In the genomic region with DNA sequence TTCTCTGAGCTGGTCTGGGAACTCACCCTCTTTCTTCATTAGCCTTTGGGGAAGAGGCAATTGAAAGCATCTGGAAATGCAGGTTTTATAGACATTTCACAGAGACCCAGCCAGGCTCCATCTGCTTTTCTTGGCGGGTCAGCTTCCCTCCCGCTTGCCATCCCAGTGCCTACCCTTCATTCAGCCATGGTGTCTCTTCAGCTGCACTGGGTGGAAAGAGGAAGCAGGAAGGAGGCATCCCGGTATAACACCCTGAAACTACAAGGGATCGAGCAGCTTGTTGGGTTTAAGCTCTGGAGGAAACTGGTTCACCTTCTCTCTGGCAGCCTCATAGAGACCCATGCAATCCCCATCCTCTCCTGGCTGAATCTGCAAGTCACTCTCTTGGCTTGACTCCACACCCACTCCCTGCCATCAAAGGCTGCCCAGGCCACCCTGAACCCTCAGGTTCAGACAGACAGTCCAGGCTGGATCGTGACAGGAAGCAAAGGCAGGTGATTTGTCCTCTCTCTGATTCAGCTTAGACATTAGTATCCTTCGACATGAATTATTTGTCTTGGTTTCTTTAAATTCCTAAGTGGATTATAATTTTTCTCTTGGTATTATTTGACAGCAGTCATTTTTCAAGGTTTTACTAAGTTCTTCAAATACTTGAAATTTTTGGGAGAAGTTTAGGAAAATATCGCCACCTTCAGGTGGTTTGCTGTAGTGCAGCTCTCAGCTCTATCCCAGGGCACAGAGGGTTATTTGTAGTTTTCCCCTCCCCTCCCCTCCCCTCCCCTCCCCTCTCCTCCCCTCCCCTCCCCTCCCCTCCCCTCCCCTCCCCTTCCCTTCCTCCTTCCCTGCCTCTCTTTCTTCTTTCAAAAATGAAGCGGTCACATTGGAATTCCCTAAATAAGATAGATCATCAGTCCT, we compare ENCODE assay signal across 8 mouse cellular contexts.
DNase-seq lines count a peak whose midpoint lies in the region; ATAC-seq and TF ChIP-seq lines count a peak whose summit lies in the region.

No protein-coding gene starts in this region.

- no peak overlapping the region for H3K9ac ChIP-seq in hindbrain, embryonic 13.5 days
- H3K9ac ChIP-seq in midbrain, embryonic 15.5 days = no peak overlapping the region

- intact Hi-C loops in left cerebral cortex, postnatal 14 days (cut with DNase I) = loop anchor here (2.0 kb wide), 3 partner anchors 190 to 490 kb away; a partner anchor contains a TSS

- no peaks in the 10 kb centered on the region for H3K9me3 ChIP-seq in forebrain, embryonic 10.5 days
- no peaks in the 10 kb centered on the region for H3K9me3 ChIP-seq in hindbrain, embryonic 13.5 days
- no peaks in the 10 kb centered on the region for H3K9me3 ChIP-seq in midbrain, embryonic 15.5 days

- H3K27me3 ChIP-seq in forebrain, embryonic 10.5 days (ENCODE audit: poor library complexity, severe bottlenecking) = no peaks in the 10 kb centered on the region
- no peaks in the 10 kb centered on the region for H3K27me3 ChIP-seq in hindbrain, embryonic 13.5 days
- no peaks in the 10 kb centered on the region for H3K27me3 ChIP-seq in midbrain, embryonic 15.5 days (replicated peaks)

- peak; percentile 63; the same call in 1 of the 2 replicates for TF ChIP-seq CTCF in brain, embryonic 14.5 days (IDR thresholded peaks at IDR 0.05; ENCODE audit: borderline replicate concordance, extremely low read depth, insufficient read depth, insufficient read length)

- H3K4me3 ChIP-seq in forebrain, embryonic 10.5 days = no peak overlapping the region
- H3K4me3 ChIP-seq in hindbrain, embryonic 13.5 days = no peak overlapping the region
- H3K4me3 ChIP-seq in midbrain, embryonic 15.5 days = no peak overlapping the region

- peaks cover 48% of the 10 kb centered on the region for H3K4me1 ChIP-seq in forebrain, embryonic 10.5 days
- H3K4me1 ChIP-seq in hindbrain, embryonic 13.5 days (replicated peaks) = peaks cover 10% of the 10 kb centered on the region
- H3K4me1 ChIP-seq in midbrain, embryonic 15.5 days = no peaks in the 10 kb centered on the region; the same call in 1 of the 2 replicates

- no peak for ATAC-seq in hindbrain, embryonic 13.5 days (ENCODE audit: low FRiP score)
- ATAC-seq in midbrain, embryonic 15.5 days (replicated peaks) = 0 out of 2 replicates have a peak, but pooled peaks have one; percentile 20
- no peak for ATAC-seq in activated CD4-positive, CD25-positive, alpha-beta regulatory T cell, adult 4 months

- peak; percentile 80 for DNase-seq in testis, postnatal 10 days (ENCODE audit: low spot score)
- DNase-seq in testis, postnatal 14 days (ENCODE audit: low spot score) = no peak
- peak; percentile 87 for DNase-seq in brain, embryonic 14.5 days (ENCODE audit: low read depth)
- DNase-seq in forebrain, embryonic 10.5 days (ENCODE audit: extremely low spot score, low spot score) = peak; percentile 55
- peak; percentile 53 to 78 for DNase-seq in left cerebral cortex, postnatal 14 days (ENCODE audit: low spot score in 2 of 2)

- peaks cover 68% of the 10 kb centered on the region for H3K36me3 ChIP-seq in forebrain, embryonic 10.5 days (replicated peaks)
- H3K36me3 ChIP-seq in hindbrain, embryonic 13.5 days = no peaks in the 10 kb centered on the region
- no peaks in the 10 kb centered on the region for H3K36me3 ChIP-seq in midbrain, embryonic 15.5 days (replicated peaks)

- no peak overlapping the region for H3K4me2 ChIP-seq in hindbrain, embryonic 13.5 days
- H3K4me2 ChIP-seq in midbrain, embryonic 15.5 days = no peak overlapping the region

- H3K27ac ChIP-seq in forebrain, embryonic 10.5 days = 0 out of 2 replicates have a peak overlapping the region, but pooled peaks have one; percentile 40
- H3K27ac ChIP-seq in hindbrain, embryonic 13.5 days = peak overlapping the region; percentile 44; the same call in 1 of the 2 replicates
- H3K27ac ChIP-seq in midbrain, embryonic 15.5 days = 0 out of 2 replicates have a peak overlapping the region, but pooled peaks have one; percentile 7

- 55% methylated on average over 7 of the region's 8 CpGs for WGBS in forebrain, embryonic 10.5 days
- 55% methylated on average over 7 of the region's 8 CpGs for WGBS in hindbrain, embryonic 13.5 days
- WGBS in midbrain, embryonic 15.5 days = 55% methylated on average over 8 of the region's 8 CpGs

- no peak for TF ChIP-seq POLR2A in brain, embryonic 14.5 days (IDR thresholded peaks at IDR 0.05; ENCODE audit: borderline replicate concordance, extremely low read depth, insufficient read depth, insufficient read length, poor library complexity, severe bottlenecking)
